Mouse (Mus musculus): Measurements from ENCODE around the gene Ubald2. TPM values are rescaled to one million over a fixed set of nuclear protein-coding genes. Genes with fewer than 3 reads are reported as not detected.
A peak's percentile ranks its signal among the peaks of the same experiment; 100 is the strongest.

The Ubald2 gene
- polyA plus RNA-seq, 1 experiment from 2014 or later = 51.2 TPM

DNA sequence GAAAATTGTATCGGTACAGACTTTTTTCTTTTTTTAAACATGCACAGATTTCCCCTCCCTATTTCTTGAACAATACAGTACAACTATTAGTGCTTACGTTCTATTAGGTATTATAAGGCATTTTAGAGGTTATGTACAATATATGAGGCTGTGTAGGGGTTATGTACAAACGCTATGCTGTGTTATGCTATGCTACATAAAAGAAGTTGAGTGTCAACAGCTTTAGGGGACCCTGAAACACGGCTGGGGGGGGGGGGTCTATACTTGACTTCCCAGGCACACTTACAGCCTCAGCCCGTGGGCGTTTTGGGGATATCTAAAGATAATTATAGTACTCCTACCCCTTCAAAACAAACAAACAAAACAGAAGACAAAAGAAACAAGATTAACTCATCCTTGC is 1.8 kb upstream of the Ubald2 start:
- Histone ChIP-seq H3K4me1 (ENCODE audit: insufficient read depth, low read length) (peaks cover 49% of the 10 kb centered on the region), H3K36me3 (ENCODE audit: insufficient read depth, low read length) (peaks cover 14% of the 10 kb centered on the region), H3K4me2 (replicated peaks; ENCODE audit: low read depth, low read length) (no peak overlapping the region), H3K9ac (replicated peaks; ENCODE audit: low read length) (no peak overlapping the region), H3K9me3 (ENCODE audit: low read length) (no peaks in the 10 kb centered on the region), H3K27me3 (ENCODE audit: insufficient read depth, low read length) (no peaks in the 10 kb centered on the region), H3K27ac (ENCODE audit: low read length) (peak overlapping the region; percentile 76; the same call in 1 of the 2 replicates), H3K4me3 (ENCODE audit: low read length) (no peak overlapping the region)
- no peak for ATAC-seq (ENCODE audit: low FRiP score, low TSS enrichment)
- WGBS = 66% methylated on average over 6 of the region's 6 CpGs

DNA sequence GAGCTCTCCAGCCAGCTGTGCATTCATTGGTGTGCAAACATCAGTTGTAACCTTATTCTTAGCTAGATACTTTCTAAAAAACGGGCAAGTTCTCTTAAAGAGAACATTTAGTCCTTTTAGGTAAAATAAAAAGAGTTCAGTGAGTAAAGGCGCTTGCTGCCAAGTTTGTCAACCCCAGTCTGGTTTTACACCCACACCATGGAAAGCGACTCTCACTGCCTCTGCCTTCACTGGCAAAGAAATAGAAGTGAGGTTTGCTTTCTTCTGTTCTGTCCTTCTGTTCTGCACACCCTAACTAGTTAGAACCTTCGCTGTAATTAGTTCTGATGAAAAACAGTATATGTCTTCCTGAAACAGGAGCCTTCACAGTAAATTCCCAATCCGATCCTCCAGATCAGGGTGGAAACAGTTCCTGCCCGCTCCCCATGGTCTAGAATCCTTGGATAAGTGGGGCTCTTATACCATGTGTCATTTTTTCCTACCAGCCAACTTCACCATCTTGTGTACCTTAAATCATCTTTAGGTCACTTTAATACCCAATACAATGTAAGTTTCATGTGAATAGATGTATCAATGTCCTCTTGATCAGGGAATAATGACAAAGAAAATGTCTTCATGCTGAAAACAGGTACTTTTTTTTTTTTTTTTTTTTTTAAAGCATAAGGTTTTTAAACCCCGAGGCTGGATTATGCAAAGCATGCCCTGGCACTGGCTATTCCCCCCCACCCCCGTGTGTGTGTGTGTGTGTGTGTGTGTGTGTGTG is 1.1 kb upstream of the Ubald2 start:
- WGBS = 73% methylated on average over 8 of the region's 8 CpGs
- peak overlapping the region; percentile 29; the same call in 1 of the 2 replicates for H3K27ac ChIP-seq (ENCODE audit: low read length)
- H3K4me2 ChIP-seq (replicated peaks; ENCODE audit: low read depth, low read length) = peak overlapping the region; percentile 48; the same call in 1 of the 2 replicates
- H3K4me3 ChIP-seq (ENCODE audit: low read length) = no peak overlapping the region
- H3K36me3 ChIP-seq (ENCODE audit: insufficient read depth, low read length) = peaks cover 21% of the 10 kb centered on the region
- H3K9me3 ChIP-seq (ENCODE audit: low read length) = no peaks in the 10 kb centered on the region
- no peak for ATAC-seq (ENCODE audit: low FRiP score, low TSS enrichment)
- no peak overlapping the region for H3K9ac ChIP-seq (replicated peaks; ENCODE audit: low read length)
- no peaks in the 10 kb centered on the region for H3K27me3 ChIP-seq (ENCODE audit: insufficient read depth, low read length)
- H3K4me1 ChIP-seq (ENCODE audit: insufficient read depth, low read length) = peaks cover 53% of the 10 kb centered on the region

DNA sequence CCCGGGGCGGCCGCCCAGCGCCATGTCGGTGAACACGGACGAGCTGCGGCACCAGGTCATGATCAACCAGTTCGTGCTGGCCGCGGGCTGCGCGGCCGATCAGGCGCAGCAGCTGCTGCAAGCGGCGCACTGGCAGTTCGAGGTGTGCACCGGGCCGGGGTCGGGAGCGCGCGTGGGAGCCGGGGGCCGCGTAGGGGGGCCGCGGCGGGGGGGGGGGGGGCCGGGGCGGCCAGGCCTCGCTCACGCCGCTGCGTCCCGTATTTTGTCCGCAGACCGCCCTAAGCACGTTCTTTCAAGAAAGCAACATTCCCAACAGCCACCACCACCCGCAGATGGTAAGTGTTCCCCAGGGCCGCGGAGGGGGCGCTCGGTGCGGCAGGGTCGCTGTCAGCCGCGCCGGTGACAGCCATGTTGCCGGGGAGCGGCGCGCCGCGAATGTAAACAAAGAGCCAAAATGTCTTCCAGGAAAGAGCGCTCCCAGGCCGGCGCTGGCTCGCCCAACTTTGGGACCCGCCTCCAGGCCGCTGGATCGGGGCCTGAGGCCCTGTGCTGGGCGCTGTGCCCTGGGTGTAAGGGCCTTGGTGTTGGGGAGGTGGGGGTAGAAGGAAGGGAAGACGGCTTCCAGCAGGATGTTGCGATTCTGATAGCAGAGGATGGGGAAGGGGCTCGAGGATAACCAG is 533 bp downstream of the Ubald2 start:
- H3K4me1 ChIP-seq (ENCODE audit: insufficient read depth, low read length) = peaks cover 40% of the 10 kb centered on the region
- H3K27me3 ChIP-seq (ENCODE audit: insufficient read depth, low read length) = no peaks in the 10 kb centered on the region
- peak overlapping the region; percentile 95 for H3K9ac ChIP-seq (replicated peaks; ENCODE audit: low read length)
- peak; percentile 7; the same call in 1 of the 2 replicates for ATAC-seq (ENCODE audit: low FRiP score, low TSS enrichment)
- H3K27ac ChIP-seq (ENCODE audit: low read length) = peak overlapping the region; percentile 97
- peak overlapping the region; percentile 63 for H3K4me2 ChIP-seq (replicated peaks; ENCODE audit: low read depth, low read length)
- H3K36me3 ChIP-seq (ENCODE audit: insufficient read depth, low read length) = peaks cover 27% of the 10 kb centered on the region
- H3K9me3 ChIP-seq (ENCODE audit: low read length) = no peaks in the 10 kb centered on the region
- 0% methylated on average over 44 of the region's 67 CpGs for WGBS
- peak overlapping the region; percentile 96 for H3K4me3 ChIP-seq (ENCODE audit: low read length)

DNA sequence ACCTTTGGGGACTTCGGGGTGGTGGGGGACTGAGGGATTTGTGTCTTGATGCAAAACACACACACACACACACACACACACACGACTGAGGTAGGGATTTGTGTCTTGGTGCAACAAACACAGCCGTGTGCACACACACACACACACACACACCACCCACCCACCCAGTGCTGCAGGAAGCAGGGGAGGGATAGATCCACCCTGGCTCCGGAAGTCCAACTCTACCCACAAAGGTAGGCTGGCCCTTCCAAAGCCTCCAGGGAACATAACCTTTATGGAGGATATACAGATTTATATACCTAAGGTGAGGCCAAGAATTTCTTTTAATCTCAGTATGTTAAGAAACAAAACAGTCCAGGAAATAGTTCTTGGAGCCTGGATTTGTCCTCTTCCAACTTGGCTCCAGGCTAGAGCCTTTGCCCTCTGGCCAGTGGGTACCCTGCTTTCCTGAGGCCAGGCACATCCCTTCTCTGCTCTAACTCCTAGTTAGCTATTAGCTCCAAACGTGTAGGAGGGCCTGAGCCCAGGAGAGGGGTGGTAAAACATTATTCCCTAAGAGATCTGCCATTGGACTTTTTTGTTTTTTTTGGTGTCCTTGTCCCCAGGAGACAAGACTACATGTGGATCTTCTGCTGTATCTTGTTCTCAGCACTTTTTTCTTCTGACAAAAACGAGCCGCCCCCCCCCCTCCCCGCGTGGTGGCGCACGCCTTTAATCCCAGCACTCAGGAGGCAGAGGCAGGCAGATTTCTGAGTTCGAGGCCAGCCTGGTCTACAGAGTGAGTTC is 1.3 kb downstream of the Ubald2 start:
- H3K4me3 ChIP-seq (ENCODE audit: low read length) = peak overlapping the region; percentile 96
- no peaks in the 10 kb centered on the region for H3K9me3 ChIP-seq (ENCODE audit: low read length)
- peaks cover 27% of the 10 kb centered on the region for H3K36me3 ChIP-seq (ENCODE audit: insufficient read depth, low read length)
- H3K27me3 ChIP-seq (ENCODE audit: insufficient read depth, low read length) = no peaks in the 10 kb centered on the region
- H3K4me1 ChIP-seq (ENCODE audit: insufficient read depth, low read length) = peaks cover 42% of the 10 kb centered on the region
- 42% methylated on average over 12 of the region's 12 CpGs for WGBS
- peak overlapping the region; percentile 95 for H3K9ac ChIP-seq (replicated peaks; ENCODE audit: low read length)
- ATAC-seq (ENCODE audit: low FRiP score, low TSS enrichment) = no peak
- peak overlapping the region; percentile 63 for H3K4me2 ChIP-seq (replicated peaks; ENCODE audit: low read depth, low read length)
- peak overlapping the region; percentile 97 for H3K27ac ChIP-seq (ENCODE audit: low read length)

DNA sequence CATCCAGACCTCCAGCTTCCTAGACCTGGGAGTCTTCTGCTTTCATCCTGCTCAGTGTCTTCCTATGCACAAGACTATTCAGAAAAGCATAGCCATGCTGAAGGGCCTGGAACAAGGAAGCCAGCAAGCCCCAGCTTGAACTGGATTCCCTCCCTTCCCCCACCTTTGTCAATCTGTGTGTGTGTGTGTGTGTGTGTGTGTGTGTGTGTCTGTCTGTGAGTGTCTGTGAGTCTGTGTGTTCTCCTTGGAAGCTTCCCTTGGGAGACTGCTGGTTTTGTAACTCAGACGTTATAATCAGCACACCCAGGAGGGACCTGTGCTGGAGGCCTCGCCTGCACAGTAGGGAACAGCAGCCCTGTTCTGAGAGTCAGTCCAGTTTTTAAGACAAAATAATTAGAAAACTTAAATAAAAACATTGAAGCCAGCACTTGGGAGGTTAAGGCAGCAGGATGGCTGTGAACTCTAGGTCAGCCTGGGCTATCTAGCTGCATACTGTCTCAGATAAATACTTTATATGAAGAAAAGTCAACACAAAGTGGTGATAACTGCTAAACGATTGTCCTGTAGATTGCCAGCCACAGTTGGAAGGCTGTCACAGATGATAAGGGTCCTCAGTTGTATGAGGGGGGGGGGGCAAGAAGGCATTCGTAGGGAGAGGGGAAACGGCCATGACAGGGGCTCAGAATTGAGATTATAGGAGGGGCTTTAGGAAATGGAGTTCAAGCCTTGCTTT is 2.3 kb downstream of the Ubald2 start:
- Histone ChIP-seq H3K27ac (ENCODE audit: low read length) (peak overlapping the region; percentile 97), H3K9me3 (ENCODE audit: low read length) (no peaks in the 10 kb centered on the region), H3K27me3 (ENCODE audit: insufficient read depth, low read length) (no peaks in the 10 kb centered on the region), H3K4me2 (replicated peaks; ENCODE audit: low read depth, low read length) (peak overlapping the region; percentile 63), H3K4me3 (ENCODE audit: low read length) (peak overlapping the region; percentile 96), H3K36me3 (ENCODE audit: insufficient read depth, low read length) (peaks cover 27% of the 10 kb centered on the region), H3K4me1 (ENCODE audit: insufficient read depth, low read length) (peaks cover 42% of the 10 kb centered on the region), H3K9ac (replicated peaks; ENCODE audit: low read length) (peak overlapping the region; percentile 56)
- 63% methylated on average over 5 of the region's 5 CpGs for WGBS
- ATAC-seq (ENCODE audit: low FRiP score, low TSS enrichment) = no peak

DNA sequence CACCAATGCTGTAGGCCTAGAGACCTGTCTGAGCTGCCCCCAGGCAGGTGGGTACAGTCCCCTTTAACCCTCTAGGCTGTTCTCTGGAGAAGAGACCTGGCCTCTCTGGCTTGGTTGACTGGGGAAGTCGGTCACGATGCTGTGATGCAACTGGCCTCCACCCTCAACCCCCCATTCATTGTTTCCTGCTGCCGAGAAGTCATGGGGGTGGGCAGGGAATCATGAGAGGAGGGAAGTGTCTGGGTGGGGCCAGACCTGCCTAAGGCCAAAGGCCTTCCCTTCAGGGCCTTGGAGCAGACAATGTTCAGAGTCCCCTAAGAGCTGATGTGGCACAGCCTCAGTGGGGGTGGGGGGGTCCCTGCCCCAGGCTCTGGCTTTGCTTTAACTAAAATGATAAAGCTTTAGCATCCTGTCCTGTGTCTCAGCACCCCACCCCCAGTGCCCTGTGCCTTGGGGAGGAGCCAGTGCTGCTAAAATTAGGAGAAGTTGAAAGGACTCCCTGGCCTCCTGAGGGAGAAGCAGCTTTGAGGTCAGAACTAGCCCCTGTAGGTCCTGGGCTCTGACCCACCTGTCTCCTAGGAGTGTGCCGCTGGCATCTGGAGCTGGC is 2.9 kb downstream of the Ubald2 start:
- Histone ChIP-seq H3K4me3 (ENCODE audit: low read length) (peak overlapping the region; percentile 96; the same call in 1 of the 2 replicates), H3K9ac (replicated peaks; ENCODE audit: low read length) (peak overlapping the region; percentile 22)

DNA sequence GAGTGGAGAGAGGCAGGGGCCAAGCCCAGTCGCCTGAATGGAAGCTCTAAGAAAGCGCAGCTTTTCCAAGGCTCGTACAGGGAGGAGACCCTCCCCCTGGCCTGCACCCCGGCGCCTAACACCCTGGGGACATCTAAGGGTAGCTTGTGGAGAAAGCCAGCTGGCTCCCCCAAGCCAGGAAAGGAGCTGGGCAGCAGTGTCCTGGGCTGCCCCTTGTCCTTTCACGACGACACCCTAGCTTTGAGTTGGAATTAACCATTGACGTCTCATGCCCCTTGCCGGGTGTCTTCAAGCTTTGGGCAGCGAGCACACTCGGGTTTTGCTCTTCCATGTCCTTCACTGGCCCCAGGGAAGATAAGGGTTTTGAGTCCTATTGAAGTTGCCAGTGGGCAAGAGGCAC is 3.6 kb downstream of the Ubald2 start:
- Histone ChIP-seq H3K27me3 (ENCODE audit: insufficient read depth, low read length) (no peaks in the 10 kb centered on the region), H3K36me3 (ENCODE audit: insufficient read depth, low read length) (peaks cover 27% of the 10 kb centered on the region), H3K4me3 (ENCODE audit: low read length) (no peak overlapping the region), H3K9me3 (ENCODE audit: low read length) (no peaks in the 10 kb centered on the region), H3K4me2 (replicated peaks; ENCODE audit: low read depth, low read length) (no peak overlapping the region), H3K9ac (replicated peaks; ENCODE audit: low read length) (0 out of 2 replicates have a peak overlapping the region, but pooled peaks have one; percentile 22), H3K4me1 (ENCODE audit: insufficient read depth, low read length) (peaks cover 37% of the 10 kb centered on the region), H3K27ac (ENCODE audit: low read length) (peak overlapping the region; percentile 16; the same call in 1 of the 2 replicates)
- WGBS = 84% methylated on average over 11 of the region's 11 CpGs
- no peak for ATAC-seq (ENCODE audit: low FRiP score, low TSS enrichment)

More for the DNA sequence above, 2.9 kb downstream of the Ubald2 start:
- Histone ChIP-seq H3K36me3 (ENCODE audit: insufficient read depth, low read length) (peaks cover 27% of the 10 kb centered on the region), H3K27me3 (ENCODE audit: insufficient read depth, low read length) (no peaks in the 10 kb centered on the region), H3K4me1 (ENCODE audit: insufficient read depth, low read length) (peaks cover 37% of the 10 kb centered on the region), H3K27ac (ENCODE audit: low read length) (peak overlapping the region; percentile 16; the same call in 1 of the 2 replicates), H3K4me2 (replicated peaks; ENCODE audit: low read depth, low read length) (peak overlapping the region; percentile 63), H3K9me3 (ENCODE audit: low read length) (no peaks in the 10 kb centered on the region)
- 34% methylated on average over 4 of the region's 4 CpGs for WGBS
- no peak for ATAC-seq (ENCODE audit: low FRiP score, low TSS enrichment)

- H3K27ac ChIP-seq (ENCODE audit: low read length) = peak overlapping the region; percentile 45; the same call in 1 of the 2 replicates
- H3K4me2 ChIP-seq (replicated peaks; ENCODE audit: low read depth, low read length) = no peak overlapping the region
- no peaks in the 10 kb centered on the region for H3K27me3 ChIP-seq (ENCODE audit: insufficient read depth, low read length)
- H3K9me3 ChIP-seq (ENCODE audit: low read length) = no peaks in the 10 kb centered on the region
- H3K9ac ChIP-seq (replicated peaks; ENCODE audit: low read length) = no peak overlapping the region
- H3K4me3 ChIP-seq (ENCODE audit: low read length) = no peak overlapping the region
- ATAC-seq (ENCODE audit: low FRiP score, low TSS enrichment) = no peak
- 67% methylated on average over 19 of the region's 19 CpGs for WGBS
- H3K36me3 ChIP-seq (ENCODE audit: insufficient read depth, low read length) = peaks cover 27% of the 10 kb centered on the region
- peaks cover 38% of the 10 kb centered on the region for H3K4me1 ChIP-seq (ENCODE audit: insufficient read depth, low read length)
These were observed 5.7 kb downstream of the Ubald2 start for GRCm38 (mm10) chr11:116439269-116440240.
